Mouse (Mus musculus) liver, embryonic 13.5 days (tissue): ENCODE measurements around the gene Scgb1b29. TPM values are rescaled to one million over a fixed set of nuclear protein-coding genes. Genes with fewer than 3 reads are reported as not detected.
"Not testable (repeated sequence)": the region's sequence is repeated elsewhere in the genome, so short reads cannot be mapped to it uniquely, and the experiment has no call there.

Experiments
- ATAC-seq: fragments of 200-750 bp; cut with Nextera tagmentation; 2 replicates; pipeline ENCODE4 v1.8.0; 2017; ENCODE audit warnings: low read depth, mild to moderate bottlenecking, moderate number of reproducible peaks, moderate library complexity
- DNase-seq: peaks from one replicate; pipeline ENCODE4 v3.0.0; 2022
- H3K27ac ChIP-seq: fragments of 300-500 bp; sonication (generic); 2 replicates; pipeline ENCODE4 v1.5.1; 2015; ENCODE audit warnings: moderate library complexity, mild to moderate bottlenecking, inconsistent platforms
- H3K27me3 ChIP-seq: fragments of 300-500 bp; sonication (generic); 2 replicates; pipeline ENCODE4 v1.6.1; 2015; ENCODE audit warnings: mild to moderate bottlenecking, inconsistent platforms
- H3K36me3 ChIP-seq: fragments of 300-500 bp; sonication (generic); 2 replicates; pipeline ENCODE4 v1.6.1; 2015; ENCODE audit warnings: mild to moderate bottlenecking, inconsistent platforms
- H3K4me1 ChIP-seq: fragments of 300-500 bp; sonication (generic); replicated peaks from 2 replicates; pipeline ENCODE4 v1.6.1; 2015; ENCODE audit warnings: inconsistent platforms
- H3K4me2 ChIP-seq: fragments of 300-500 bp; sonication (generic); 2 replicates; pipeline ENCODE4 v1.6.1; 2015; ENCODE audit warnings: inconsistent platforms, mild to moderate bottlenecking, moderate library complexity
- H3K4me3 ChIP-seq: fragments of 300-500 bp; sonication (generic); replicated peaks from 2 replicates; pipeline ENCODE4 v1.5.1; 2015; ENCODE audit warnings: mild to moderate bottlenecking, inconsistent platforms
- H3K9ac ChIP-seq: fragments of 300-500 bp; sonication (generic); 2 replicates; pipeline ENCODE4 v1.6.1; 2015; ENCODE audit warnings: mild to moderate bottlenecking, inconsistent platforms
- H3K9me3 ChIP-seq: fragments of 300-500 bp; sonication (generic); replicated peaks from 2 replicates; pipeline ENCODE4 v1.6.1; 2016; ENCODE audit warnings: inconsistent platforms
- WGBS: fragments of 180-500 bp; shearing (Covaris S2); methylation state at CpG from one replicate; pipeline ENCODE4 v1.1.7; 2015; ENCODE audit not compliant: insufficient replicate concordance; 5-methylcytosine and 5-hydroxymethylcytosine counted together
- polyA plus RNA-seq: library from polyadenylated mRNA; unstranded; fragments of >200 nt; fragmentation: Nextera tagmentation; extraction: Ambion mirVana; gene quantifications from 2 replicates; pipeline ENCODE4 v1.2.1, GENCODE M21; 2015

Scgb1b29 gene
- not detected in 2 replicates for polyA plus RNA-seq

- H3K4me2 ChIP-seq, H3K9me3 ChIP-seq, H3K27me3 ChIP-seq, H3K4me1 ChIP-seq, H3K27ac ChIP-seq, H3K9ac ChIP-seq, H3K36me3 ChIP-seq, ATAC-seq, DNase-seq, H3K4me3 ChIP-seq: not testable (repeated sequence)
- 58% methylated on average over 5 of the region's 5 CpGs for WGBS
Measured at GRCm38 (mm10) chr7:32441241-32441640, at the start of gene Scgb1b29. Gene Scgb1b29 (plus strand): TSS chr7:32441541.

GRCm38 (mm10) chr7:32428636-32429035, 12.7 kb upstream of the Scgb1b29 start:
- H3K9ac ChIP-seq, H3K27ac ChIP-seq, H3K4me3 ChIP-seq, DNase-seq, H3K4me1 ChIP-seq, H3K9me3 ChIP-seq, ATAC-seq, H3K4me2 ChIP-seq, H3K27me3 ChIP-seq, H3K36me3 ChIP-seq: not testable (repeated sequence)
- 79% methylated on average over 11 of the region's 11 CpGs for WGBS

Other genes starting within 250 kb of the Scgb1b29 start
- not detected in 2 replicates for gene Scgb2b11, start 230.4 kb upstream of the Scgb1b29 start, polyA plus RNA-seq
- not detected in 2 replicates for gene Scgb1b11, start 218.7 kb upstream of the Scgb1b29 start, polyA plus RNA-seq
- gene Scgb2b12, start 114.3 kb upstream of the Scgb1b29 start, polyA plus RNA-seq, result not detected in 2 replicates
- gene Scgb1b12, start 107.4 kb upstream of the Scgb1b29 start, polyA plus RNA-seq, result not detected in 2 replicates